Mouse (Mus musculus): ENCODE data around the gene Vwa8. TPM values are rescaled to one million over a fixed set of nuclear protein-coding genes. Genes with fewer than 3 reads are reported as not detected.

The Vwa8 gene
- 6.7 TPM in 2 replicates for polyA plus RNA-seq (2015; fragmentation: Nextera tagmentation; extraction: Ambion mirVana)

GRCm38 (mm10) chr14:78848941-78849911 lies at the start of gene Vwa8:
TSS of gene Vwa8 (plus strand) at chr14:78849052.
- Histone ChIP-seq H3K9ac (peak within 1 kb of the TSS; percentile 91), H3K27me3 (replicated peaks) (no peaks in the 10 kb centered on the region), H3K9me3 (no peaks in the 10 kb centered on the region), H3K4me3 (peak within 1 kb of the TSS; percentile 98), H3K4me2 (peak within 1 kb of the TSS; percentile 76), H3K36me3 (replicated peaks) (no peaks in the 10 kb centered on the region), H3K4me1 (peaks cover 9% of the 10 kb centered on the region), H3K27ac (peak within 1 kb of the TSS; percentile 77)
- 3% methylated on average over 59 of the region's 61 CpGs for WGBS
- ATAC-seq (replicated peaks): peak; percentile 95

GRCm38 (mm10) chr14:78802378-78802777 lies 46.5 kb upstream of the Vwa8 start:
- 91% methylated on average over 2 of the region's 2 CpGs for WGBS
- no peak overlapping the region for H3K9ac ChIP-seq

GRCm38 (mm10) chr14:78803924-78804323 lies 44.9 kb upstream of the Vwa8 start:
- Histone ChIP-seq H3K4me3 (no peak overlapping the region), H3K36me3 (replicated peaks) (no peaks in the 10 kb centered on the region), H3K4me1 (no peaks in the 10 kb centered on the region), H3K27ac (no peak overlapping the region), H3K27me3 (replicated peaks) (no peaks in the 10 kb centered on the region), H3K4me2 (no peak overlapping the region), H3K9ac (no peak overlapping the region), H3K9me3 (no peaks in the 10 kb centered on the region)
- WGBS: 84% methylated on average over 6 of the region's 6 CpGs
- no peak for ATAC-seq (replicated peaks)

More at GRCm38 (mm10) chr14:78802378-78802777, 46.5 kb upstream of the Vwa8 start:
- Histone ChIP-seq H3K36me3 (replicated peaks) (no peaks in the 10 kb centered on the region), H3K4me1 (no peaks in the 10 kb centered on the region), H3K27me3 (replicated peaks) (no peaks in the 10 kb centered on the region), H3K9me3 (no peaks in the 10 kb centered on the region), H3K4me3 (no peak overlapping the region), H3K27ac (no peak overlapping the region), H3K4me2 (no peak overlapping the region)
- ATAC-seq (replicated peaks): no peak

GRCm38 (mm10) chr14:78812896-78813295 lies 36.0 kb upstream of the Vwa8 start:
- H3K4me3 ChIP-seq: no peak overlapping the region
- H3K27ac ChIP-seq: no peak overlapping the region
- H3K9me3 ChIP-seq: 0 out of 2 replicates have a peak, but pooled peaks cover 5% of the 10 kb centered on the region
- H3K27me3 ChIP-seq (replicated peaks): no peaks in the 10 kb centered on the region
- H3K4me2 ChIP-seq: no peak overlapping the region
- 96% methylated on average over 2 of the region's 2 CpGs for WGBS
- no peaks in the 10 kb centered on the region for H3K36me3 ChIP-seq (replicated peaks)
- H3K4me1 ChIP-seq: no peaks in the 10 kb centered on the region
- no peak for ATAC-seq (replicated peaks)
- no peak overlapping the region for H3K9ac ChIP-seq

GRCm38 (mm10) chr14:78816411-78816810 lies 32.4 kb upstream of the Vwa8 start:
- Histone ChIP-seq H3K4me3 (no peak overlapping the region), H3K4me1 (no peaks in the 10 kb centered on the region), H3K27me3 (replicated peaks) (no peaks in the 10 kb centered on the region), H3K9me3 (0 out of 2 replicates have a peak, but pooled peaks cover 5% of the 10 kb centered on the region), H3K4me2 (no peak overlapping the region), H3K9ac (no peak overlapping the region), H3K27ac (no peak overlapping the region), H3K36me3 (replicated peaks) (no peaks in the 10 kb centered on the region)
- no peak for ATAC-seq (replicated peaks)
- WGBS: 38% methylated on average over 3 of the region's 3 CpGs

GRCm38 (mm10) chr14:78817651-78818050 lies 31.2 kb upstream of the Vwa8 start:
- Histone ChIP-seq H3K4me3 (no peak overlapping the region), H3K9me3 (0 out of 2 replicates have a peak, but pooled peaks cover 5% of the 10 kb centered on the region), H3K36me3 (replicated peaks) (no peaks in the 10 kb centered on the region), H3K4me2 (no peak overlapping the region), H3K27me3 (replicated peaks) (no peaks in the 10 kb centered on the region), H3K4me1 (no peaks in the 10 kb centered on the region), H3K9ac (no peak overlapping the region), H3K27ac (no peak overlapping the region)
- no peak for ATAC-seq (replicated peaks)
- WGBS: 92% methylated on average over 3 of the region's 3 CpGs

- Histone ChIP-seq H3K36me3 (replicated peaks) (no peaks in the 10 kb centered on the region), H3K9me3 (0 out of 2 replicates have a peak, but pooled peaks cover 5% of the 10 kb centered on the region), H3K27me3 (replicated peaks) (no peaks in the 10 kb centered on the region), H3K27ac (no peak overlapping the region), H3K4me3 (no peak overlapping the region), H3K9ac (no peak overlapping the region), H3K4me1 (no peaks in the 10 kb centered on the region), H3K4me2 (no peak overlapping the region)
- ATAC-seq (replicated peaks): no peak
- WGBS: 81% methylated on average over 3 of the region's 3 CpGs
Observed at GRCm38 (mm10) chr14:78818406-78818805, 30.4 kb upstream of the Vwa8 start.

- no peaks in the 10 kb centered on the region for H3K36me3 ChIP-seq (replicated peaks)
- ATAC-seq (replicated peaks): no peak
- H3K4me2 ChIP-seq: no peak overlapping the region
- H3K4me3 ChIP-seq: no peak overlapping the region
- H3K9ac ChIP-seq: no peak overlapping the region
- WGBS: 81% methylated on average over 4 of the region's 4 CpGs
- H3K9me3 ChIP-seq: no peaks in the 10 kb centered on the region
- H3K27me3 ChIP-seq (replicated peaks): no peaks in the 10 kb centered on the region
- H3K4me1 ChIP-seq: no peaks in the 10 kb centered on the region
- no peak overlapping the region for H3K27ac ChIP-seq
Observed at GRCm38 (mm10) chr14:78824013-78824412, 24.8 kb upstream of the Vwa8 start.

GRCm38 (mm10) chr14:78824507-78824906 lies 24.3 kb upstream of the Vwa8 start:
- Histone ChIP-seq H3K27me3 (replicated peaks) (no peaks in the 10 kb centered on the region), H3K4me3 (no peak overlapping the region), H3K9ac (no peak overlapping the region), H3K36me3 (replicated peaks) (no peaks in the 10 kb centered on the region), H3K27ac (no peak overlapping the region), H3K4me2 (no peak overlapping the region), H3K4me1 (no peaks in the 10 kb centered on the region), H3K9me3 (no peaks in the 10 kb centered on the region)
- ATAC-seq (replicated peaks): no peak
- WGBS: 68% methylated on average over 4 of the region's 4 CpGs

- Histone ChIP-seq H3K27ac (no peak overlapping the region), H3K4me2 (no peak overlapping the region), H3K36me3 (replicated peaks) (no peaks in the 10 kb centered on the region), H3K9ac (no peak overlapping the region), H3K27me3 (replicated peaks) (no peaks in the 10 kb centered on the region), H3K4me3 (no peak overlapping the region), H3K4me1 (no peaks in the 10 kb centered on the region), H3K9me3 (no peaks in the 10 kb centered on the region)
- WGBS: 60% methylated on average over 4 of the region's 4 CpGs
- no peak for ATAC-seq (replicated peaks)
Observed at GRCm38 (mm10) chr14:78831158-78831557, 17.7 kb upstream of the Vwa8 start.

GRCm38 (mm10) chr14:78847948-78848347 lies 904 bp upstream of the Vwa8 start:
- Histone ChIP-seq H3K9me3 (0 out of 2 replicates have a peak, but pooled peaks cover 2% of the 10 kb centered on the region), H3K4me2 (no peak overlapping the region), H3K27me3 (replicated peaks) (no peaks in the 10 kb centered on the region), H3K4me1 (peaks cover 9% of the 10 kb centered on the region), H3K36me3 (replicated peaks) (no peaks in the 10 kb centered on the region), H3K4me3 (no peak overlapping the region), H3K27ac (no peak overlapping the region), H3K9ac (no peak overlapping the region)
- ATAC-seq (replicated peaks): no peak
- 88% methylated on average over 1 of the region's 1 CpGs for WGBS

GRCm38 (mm10) chr14:78848477-78848876 lies 375 bp upstream of the Vwa8 start:
- H3K9me3 ChIP-seq: no peaks in the 10 kb centered on the region
- no peaks in the 10 kb centered on the region for H3K27me3 ChIP-seq (replicated peaks)
- peak overlapping the region; percentile 77 for H3K27ac ChIP-seq
- no peaks in the 10 kb centered on the region for H3K36me3 ChIP-seq (replicated peaks)
- peaks cover 9% of the 10 kb centered on the region for H3K4me1 ChIP-seq
- 5% methylated on average over 3 of the region's 3 CpGs for WGBS
- H3K4me3 ChIP-seq: peak overlapping the region; percentile 98
- peak overlapping the region; percentile 76 for H3K4me2 ChIP-seq
- peak overlapping the region; percentile 91 for H3K9ac ChIP-seq
- peak; percentile 21; the same call in 1 of the 2 replicates for ATAC-seq (replicated peaks)
